Mouse (Mus musculus) limb, embryonic 15.5 days (tissue): ENCODE data around the gene Angptl8. TPM values are rescaled to one million over a fixed set of nuclear protein-coding genes. Genes with fewer than 3 reads are reported as not detected.
"Not testable (repeated sequence)": the region's sequence is repeated elsewhere in the genome, so short reads cannot be mapped to it uniquely, and the experiment has no call there.

ENCODE experiments used
- ATAC-seq: fragments of 200-750 bp; cut with Nextera tagmentation; 2 replicates; pipeline ENCODE4 v1.8.0; 2017; ENCODE audit warnings: low read depth, moderate TSS enrichment; ENCODE audit not compliant: insufficient number of reproducible peaks, low FRiP score, low TSS enrichment
- H3K27ac ChIP-seq: fragments of 300-500 bp; sonication (generic); 2 replicates; pipeline ENCODE4 v1.5.1; 2015; ENCODE audit warnings: moderate library complexity, mild to moderate bottlenecking, inconsistent platforms
- H3K27me3 ChIP-seq: fragments of 300-500 bp; sonication (generic); 2 replicates; pipeline ENCODE4 v1.6.1; 2015; ENCODE audit warnings: inconsistent platforms
- H3K36me3 ChIP-seq: fragments of 300-500 bp; sonication (generic); 2 replicates; pipeline ENCODE4 v1.6.1; 2015; ENCODE audit warnings: inconsistent platforms
- H3K4me1 ChIP-seq: fragments of 300-500 bp; sonication (generic); 2 replicates; pipeline ENCODE4 v1.6.1; 2015; ENCODE audit warnings: inconsistent platforms
- H3K4me2 ChIP-seq: fragments of 300-500 bp; sonication (generic); 2 replicates; pipeline ENCODE4 v1.6.1; 2015; ENCODE audit warnings: mild to moderate bottlenecking, inconsistent platforms
- H3K4me3 ChIP-seq: fragments of 300-500 bp; sonication (generic); 2 replicates; pipeline ENCODE4 v1.5.1; 2015; ENCODE audit warnings: mild to moderate bottlenecking, inconsistent platforms
- H3K9ac ChIP-seq: fragments of 300-500 bp; sonication (generic); 2 replicates; pipeline ENCODE4 v1.6.1; 2015; ENCODE audit warnings: inconsistent platforms
- H3K9me3 ChIP-seq: fragments of 300-500 bp; sonication (generic); 2 replicates; pipeline ENCODE4 v1.6.1; 2016; ENCODE audit warnings: inconsistent platforms
- WGBS: fragments of 180-500 bp; shearing (Covaris S2); methylation state at CpG from one replicate; pipeline ENCODE4 v1.1.7; 2015; 5-methylcytosine and 5-hydroxymethylcytosine counted together
- polyA plus RNA-seq: library from polyadenylated mRNA; unstranded; fragments of >200 nt; fragmentation: Nextera tagmentation; extraction: Ambion mirVana; gene quantifications from 2 replicates; pipeline ENCODE4 v1.2.1, GENCODE M21; 2015

Angptl8 gene
- polyA plus RNA-seq, result 0.64 and 0.70 TPM in 2 replicates

DNA sequence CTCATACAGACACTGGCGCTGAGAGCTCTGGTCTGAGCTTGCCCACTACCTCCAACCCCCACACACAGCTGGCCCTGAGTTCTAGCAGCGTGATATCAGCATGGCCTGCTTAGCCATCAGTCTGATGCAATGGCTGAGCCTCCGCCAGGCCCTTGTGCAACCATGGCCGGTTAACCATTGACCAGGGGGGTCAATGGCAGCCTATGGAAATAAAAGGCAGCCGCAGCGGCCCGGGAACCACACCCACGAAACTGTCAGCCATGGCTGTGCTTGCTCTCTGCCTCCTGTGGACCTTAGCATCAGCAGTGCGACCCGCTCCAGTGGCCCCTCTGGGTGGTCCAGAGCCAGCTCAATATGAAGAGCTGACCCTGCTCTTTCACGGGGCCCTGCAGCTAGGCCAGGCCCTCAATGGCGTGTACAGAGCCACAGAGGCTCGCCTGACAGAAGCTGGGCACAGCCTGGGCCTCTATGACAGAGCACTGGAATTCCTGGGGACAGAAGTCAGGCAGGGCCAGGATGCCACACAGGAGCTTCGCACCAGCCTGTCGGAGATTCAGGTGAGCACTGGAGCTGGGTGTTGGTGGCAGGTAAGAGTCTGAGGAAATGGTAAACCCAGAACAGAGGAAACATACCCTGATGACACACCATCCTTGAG is at the start of gene Angptl8:
Gene Angptl8, plus strand, starts transcription at position 253 of the 655 bp plus-strand sequence.
- Histone ChIP-seq H3K4me2 (no peak within 1 kb of the TSS), H3K9ac (no peak within 1 kb of the TSS), H3K27me3 (no peaks in the 10 kb centered on the region), H3K4me3 (no peak within 1 kb of the TSS), H3K9me3 (no peaks in the 10 kb centered on the region), H3K4me1 (peaks cover 4% of the 10 kb centered on the region; the same call in 1 of the 2 replicates), H3K27ac (no peak within 1 kb of the TSS), H3K36me3 (peaks cover 83% of the 10 kb centered on the region)
- ATAC-seq, result no peak
- WGBS, result 93% methylated on average over 15 of the region's 15 CpGs

DNA sequence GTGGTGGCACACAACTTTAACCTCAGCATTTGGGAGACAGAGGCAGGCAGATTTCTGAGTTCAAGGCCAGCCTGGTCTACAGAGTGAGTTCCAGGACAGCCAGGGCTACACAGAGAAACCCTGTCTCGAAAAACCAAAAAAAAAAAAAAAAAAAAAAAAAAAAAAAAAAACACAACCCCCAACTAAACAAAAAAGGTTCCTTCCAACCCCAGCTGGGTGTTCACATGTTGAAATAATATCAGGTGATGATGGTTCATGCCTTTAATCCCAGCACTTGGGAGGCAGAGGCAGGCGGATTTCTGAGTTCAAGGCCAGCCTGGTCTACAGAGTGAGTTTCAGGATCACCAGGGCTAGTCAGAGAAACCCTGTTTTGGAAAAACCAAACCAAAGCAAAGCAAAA is 49.0 kb upstream of the Angptl8 start:
- ATAC-seq, H3K27ac ChIP-seq, H3K9ac ChIP-seq, H3K4me2 ChIP-seq, H3K4me3 ChIP-seq, H3K9me3 ChIP-seq, H3K27me3 ChIP-seq: not testable (repeated sequence)
- Histone ChIP-seq H3K4me1 (peaks cover 26% of the 10 kb centered on the region), H3K36me3 (peaks cover 69% of the 10 kb centered on the region)
- WGBS, result 85% methylated on average over 2 of the region's 2 CpGs

DNA sequence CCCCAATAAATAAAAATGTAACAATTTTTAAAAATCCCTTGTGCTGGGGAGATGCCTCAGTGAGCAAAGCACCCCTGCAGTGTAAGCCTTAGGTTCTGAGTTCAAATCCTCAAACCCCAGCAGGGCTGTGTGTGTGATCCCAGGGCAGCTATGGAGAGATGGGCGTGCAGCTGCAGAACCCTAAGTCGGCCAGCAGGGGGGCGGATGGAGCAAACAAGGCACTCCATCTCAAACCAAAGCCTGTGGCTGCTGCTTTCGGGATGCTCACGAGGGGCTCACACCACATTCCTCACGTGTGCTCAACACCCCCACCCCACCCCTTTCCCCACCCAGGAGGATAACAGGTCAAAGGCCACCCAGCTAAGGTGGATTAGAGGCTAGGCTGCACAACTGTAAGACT is 48.4 kb upstream of the Angptl8 start:
- Histone ChIP-seq H3K27me3 (no peaks in the 10 kb centered on the region), H3K36me3 (peaks cover 69% of the 10 kb centered on the region), H3K4me1 (peaks cover 28% of the 10 kb centered on the region), H3K9ac (no peak overlapping the region), H3K9me3 (no peaks in the 10 kb centered on the region), H3K27ac (no peak overlapping the region; the same call in 1 of the 2 replicates), H3K4me3 (no peak overlapping the region), H3K4me2 (no peak overlapping the region)
- 12% methylated on average over 6 of the region's 6 CpGs for WGBS
- no peak for ATAC-seq

DNA sequence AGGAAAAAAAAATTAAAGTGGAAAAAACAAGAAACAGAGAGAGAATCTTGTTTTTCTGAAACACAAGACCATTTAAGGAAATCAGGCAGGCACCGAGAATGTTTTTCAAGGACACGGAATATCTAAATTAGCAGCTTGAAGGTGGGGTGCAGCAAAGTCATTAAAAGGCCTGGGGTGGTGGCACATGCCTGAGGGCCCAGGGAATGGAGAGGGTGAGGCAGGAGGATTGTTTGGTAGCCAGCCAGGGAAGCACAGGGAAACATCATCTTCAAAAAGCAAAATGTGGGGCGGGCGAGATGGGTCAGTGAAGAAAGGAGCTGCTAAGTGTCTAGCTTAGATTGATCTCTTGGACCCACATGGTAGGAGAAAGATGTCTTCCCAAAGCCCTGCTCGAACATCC is 47.7 kb upstream of the Angptl8 start:
- Histone ChIP-seq H3K4me2 (no peak overlapping the region), H3K4me1 (peaks cover 28% of the 10 kb centered on the region), H3K27ac (no peak overlapping the region), H3K4me3 (no peak overlapping the region), H3K9ac (no peak overlapping the region), H3K9me3 (no peaks in the 10 kb centered on the region), H3K27me3 (no peaks in the 10 kb centered on the region), H3K36me3 (peaks cover 64% of the 10 kb centered on the region)
- WGBS, result 54% methylated on average over 5 of the region's 5 CpGs
- ATAC-seq, result no peak

DNA sequence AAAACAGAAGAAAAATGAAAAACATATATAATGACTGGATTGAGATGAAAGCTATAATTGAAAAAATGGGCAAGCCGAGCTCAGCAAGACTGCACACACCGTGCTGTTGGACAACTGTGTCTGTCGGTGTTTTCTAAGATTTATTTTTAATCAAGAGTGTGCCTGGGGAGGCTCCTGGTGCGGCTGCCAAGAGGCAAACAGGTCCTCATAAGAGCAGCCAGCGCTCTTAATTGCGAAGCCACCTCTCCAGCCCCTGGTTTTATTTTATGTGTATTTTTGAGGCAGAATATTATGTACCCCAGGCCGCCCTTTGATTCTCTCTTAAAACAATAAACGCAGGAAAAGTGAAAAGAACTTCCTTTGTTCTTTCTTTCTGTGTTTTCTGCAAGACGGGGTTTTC is 47.1 kb upstream of the Angptl8 start:
- Histone ChIP-seq H3K36me3 (peaks cover 70% of the 10 kb centered on the region), H3K27ac (no peak overlapping the region), H3K9ac (no peak overlapping the region), H3K4me3 (no peak overlapping the region), H3K4me1 (peaks cover 33% of the 10 kb centered on the region), H3K27me3 (no peaks in the 10 kb centered on the region), H3K4me2 (no peak overlapping the region), H3K9me3 (no peaks in the 10 kb centered on the region)
- 42% methylated on average over 9 of the region's 9 CpGs for WGBS
- no peak for ATAC-seq

DNA sequence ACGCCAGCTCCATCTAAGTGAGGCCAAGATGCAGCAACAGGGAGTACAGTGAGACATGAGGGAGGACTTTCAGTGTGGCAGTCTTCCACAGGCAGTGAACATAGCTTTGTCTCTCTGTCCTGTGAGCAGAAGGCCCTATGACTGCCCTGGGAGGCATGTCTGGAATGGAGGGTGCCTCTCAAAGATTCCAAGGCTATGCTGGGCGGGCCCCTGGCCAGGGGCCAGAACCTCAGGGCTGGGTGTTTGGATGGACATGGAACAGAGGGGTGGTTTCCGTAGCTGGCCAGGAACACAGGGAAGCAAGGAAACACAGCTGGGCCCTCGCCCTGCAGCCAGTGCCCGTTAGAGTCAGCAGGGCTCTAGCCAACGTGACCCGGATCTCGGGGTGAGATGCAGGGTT is 43.4 kb upstream of the Angptl8 start:
- 70% methylated on average over 8 of the region's 8 CpGs for WGBS
- H3K4me1 ChIP-seq, result peaks cover 52% of the 10 kb centered on the region
- no peak overlapping the region for H3K27ac ChIP-seq
- H3K27me3 ChIP-seq, result no peaks in the 10 kb centered on the region
- no peak overlapping the region for H3K9ac ChIP-seq
- H3K4me3 ChIP-seq, result no peak overlapping the region
- peaks cover 76% of the 10 kb centered on the region for H3K36me3 ChIP-seq
- H3K4me2 ChIP-seq, result no peak overlapping the region
- H3K9me3 ChIP-seq, result no peaks in the 10 kb centered on the region
- ATAC-seq, result no peak

DNA sequence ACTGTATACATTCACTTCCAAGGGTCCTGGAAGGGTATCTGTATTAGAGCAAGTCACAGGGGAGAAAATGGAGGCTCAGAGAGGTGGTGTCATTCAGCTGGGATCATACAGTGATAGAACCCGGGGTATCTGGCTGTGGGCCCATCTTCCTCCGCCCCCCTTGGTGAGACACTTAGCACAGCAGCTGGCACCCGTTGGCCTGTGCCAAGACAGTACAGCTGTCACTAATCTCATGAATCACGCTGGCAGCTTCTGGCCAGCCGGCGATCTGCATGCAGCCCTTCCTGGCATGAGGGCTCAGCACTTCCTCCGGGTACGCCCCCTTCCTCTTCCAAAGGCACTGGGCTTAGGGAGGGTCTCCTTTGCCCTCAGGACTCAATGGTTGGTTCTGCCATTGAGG is 42.7 kb upstream of the Angptl8 start:
- Histone ChIP-seq H3K27ac (no peak overlapping the region), H3K9me3 (no peaks in the 10 kb centered on the region), H3K4me1 (peaks cover 51% of the 10 kb centered on the region), H3K4me3 (no peak overlapping the region), H3K36me3 (peaks cover 74% of the 10 kb centered on the region), H3K4me2 (peak overlapping the region; percentile 4; the same call in 1 of the 2 replicates), H3K9ac (no peak overlapping the region), H3K27me3 (no peaks in the 10 kb centered on the region)
- WGBS, result 44% methylated on average over 8 of the region's 8 CpGs
- no peak for ATAC-seq

DNA sequence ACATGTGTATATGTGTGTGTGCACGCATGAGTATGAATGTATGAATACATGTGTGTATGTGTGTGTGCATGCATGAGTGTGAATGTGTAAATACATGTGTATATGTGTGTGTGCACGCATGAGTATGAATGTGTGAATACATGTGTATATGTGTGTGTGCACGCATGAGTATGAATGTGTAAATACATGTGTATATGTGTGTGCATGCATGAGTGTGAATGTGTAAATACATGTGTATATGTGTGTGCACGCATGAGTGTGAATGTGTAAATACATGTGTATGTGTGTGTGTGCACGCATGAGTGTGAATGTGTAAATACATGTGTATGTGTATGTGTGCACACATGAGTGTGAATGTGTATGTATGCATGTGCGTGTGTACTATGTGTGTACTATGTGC is 41.8 kb upstream of the Angptl8 start:
- peaks cover 45% of the 10 kb centered on the region for H3K4me1 ChIP-seq
- H3K27me3 ChIP-seq, H3K4me2 ChIP-seq, H3K4me3 ChIP-seq, H3K9ac ChIP-seq, H3K27ac ChIP-seq, ATAC-seq, H3K9me3 ChIP-seq: not testable (repeated sequence)
- H3K36me3 ChIP-seq, result peaks cover 66% of the 10 kb centered on the region
- 97% methylated on average over 6 of the region's 6 CpGs for WGBS

DNA sequence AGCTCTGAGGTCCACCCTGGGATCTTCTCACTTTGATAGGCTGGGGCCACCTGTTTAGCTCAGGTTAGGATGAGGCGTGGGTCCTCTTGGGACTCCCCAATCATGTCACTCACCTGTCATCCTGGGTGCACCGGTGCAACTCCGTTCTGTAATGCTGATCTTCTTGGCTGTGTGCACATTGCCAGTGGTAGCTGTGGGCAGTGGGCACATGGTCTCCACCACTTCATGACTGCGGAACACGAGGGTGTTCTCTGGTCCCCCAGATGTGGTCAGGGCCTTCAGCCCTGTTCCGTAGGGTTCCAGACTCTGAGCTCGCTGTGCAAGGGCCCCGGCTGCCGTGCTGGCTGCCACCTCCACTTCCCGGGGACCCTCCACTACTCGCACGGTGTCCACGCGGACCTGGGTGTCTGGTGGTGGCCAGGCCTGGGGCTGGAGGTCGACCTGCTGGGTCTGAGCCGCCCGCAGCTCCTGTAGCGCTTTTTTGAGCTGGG is 40.9 kb upstream of the Angptl8 start:
- Histone ChIP-seq H3K27ac (no peak overlapping the region), H3K36me3 (peaks cover 57% of the 10 kb centered on the region), H3K4me3 (no peak overlapping the region), H3K4me2 (no peak overlapping the region), H3K9ac (no peak overlapping the region), H3K9me3 (no peaks in the 10 kb centered on the region), H3K4me1 (peaks cover 51% of the 10 kb centered on the region), H3K27me3 (no peaks in the 10 kb centered on the region)
- ATAC-seq, result no peak
- WGBS, result 95% methylated on average over 18 of the region's 18 CpGs

DNA sequence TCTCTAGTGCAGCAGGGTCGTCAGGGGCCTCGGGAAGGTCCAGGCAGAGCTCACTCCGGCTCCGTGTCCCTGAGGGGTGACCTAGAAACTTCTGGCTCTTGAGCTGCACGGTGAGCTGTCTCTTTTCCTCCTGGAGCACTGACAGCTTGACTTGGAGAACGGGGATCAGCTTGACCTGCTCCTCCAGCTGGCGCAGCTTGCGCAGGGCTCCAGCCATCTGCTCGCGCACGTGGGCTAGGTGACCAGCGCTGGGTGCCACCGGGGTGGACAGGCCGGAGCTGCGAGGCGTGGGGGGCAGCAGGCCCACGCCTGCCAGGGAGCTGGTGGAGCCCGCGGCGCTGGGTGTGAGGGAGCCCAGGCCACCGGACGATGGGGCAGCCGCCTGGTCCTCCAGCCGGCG is 40.4 kb upstream of the Angptl8 start:
- H3K4me3 ChIP-seq, result no peak overlapping the region
- H3K9ac ChIP-seq, result no peak overlapping the region
- no peaks in the 10 kb centered on the region for H3K27me3 ChIP-seq
- H3K9me3 ChIP-seq, result no peaks in the 10 kb centered on the region
- no peak overlapping the region for H3K4me2 ChIP-seq
- no peak overlapping the region for H3K27ac ChIP-seq
- 95% methylated on average over 25 of the region's 25 CpGs for WGBS
- ATAC-seq, result no peak
- peaks cover 52% of the 10 kb centered on the region for H3K36me3 ChIP-seq
- peaks cover 51% of the 10 kb centered on the region for H3K4me1 ChIP-seq

DNA sequence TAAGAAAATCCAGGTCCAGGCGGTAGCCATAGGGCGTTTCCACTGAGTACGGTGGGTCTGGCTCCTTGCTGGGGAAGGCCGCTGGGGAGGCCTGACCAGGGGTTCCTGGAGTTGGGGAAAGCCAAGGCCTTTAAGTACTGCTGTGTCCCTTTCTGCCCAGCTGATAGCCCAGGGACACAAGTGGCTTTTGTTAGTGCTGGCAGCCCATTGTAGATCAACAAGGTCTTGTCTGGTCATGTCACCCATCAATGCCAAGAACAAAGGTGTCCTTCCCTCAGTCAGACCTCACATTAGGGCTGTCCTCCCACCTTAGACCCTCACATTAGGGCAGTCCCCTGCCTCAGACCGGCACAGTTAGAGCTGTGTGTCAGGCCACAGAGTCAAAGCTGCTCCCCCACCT is 39.7 kb upstream of the Angptl8 start:
- H3K9me3 ChIP-seq, result no peaks in the 10 kb centered on the region
- H3K4me3 ChIP-seq, result no peak overlapping the region
- peaks cover 46% of the 10 kb centered on the region for H3K36me3 ChIP-seq
- H3K27me3 ChIP-seq, result no peaks in the 10 kb centered on the region
- H3K4me1 ChIP-seq, result peaks cover 51% of the 10 kb centered on the region
- no peak for ATAC-seq
- no peak overlapping the region; the same call in 1 of the 2 replicates for H3K27ac ChIP-seq
- H3K4me2 ChIP-seq, result no peak overlapping the region
- 72% methylated on average over 5 of the region's 5 CpGs for WGBS
- H3K9ac ChIP-seq, result no peak overlapping the region

DNA sequence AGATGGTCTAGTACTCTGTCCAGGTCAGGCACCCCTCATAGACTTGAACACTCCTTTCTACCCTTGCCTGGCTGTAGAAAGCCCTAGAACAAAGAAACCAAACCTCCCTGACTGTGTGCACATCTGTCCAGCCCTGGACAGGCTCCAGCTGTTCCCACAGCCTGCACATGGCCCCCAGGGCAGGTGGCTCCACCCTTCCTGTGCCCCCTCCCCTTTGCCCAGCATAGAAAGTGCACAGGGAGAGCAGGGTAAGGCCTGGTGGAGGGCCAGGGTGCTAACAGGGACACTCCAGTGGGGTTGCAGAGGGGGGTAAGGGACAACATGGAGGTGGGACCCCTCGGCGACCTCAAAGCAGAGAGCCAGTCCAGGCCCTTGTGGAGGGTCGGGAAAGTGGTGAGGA is 39.1 kb upstream of the Angptl8 start:
- H3K36me3 ChIP-seq, result peaks cover 46% of the 10 kb centered on the region
- H3K27me3 ChIP-seq, result no peaks in the 10 kb centered on the region
- H3K4me2 ChIP-seq, result peak overlapping the region; percentile 79
- no peak for ATAC-seq
- WGBS, result 37% methylated on average over 3 of the region's 3 CpGs
- peak overlapping the region; percentile 27; the same call in 1 of the 2 replicates for H3K9ac ChIP-seq
- no peaks in the 10 kb centered on the region for H3K9me3 ChIP-seq
- peaks cover 51% of the 10 kb centered on the region for H3K4me1 ChIP-seq
- H3K27ac ChIP-seq, result peak overlapping the region; percentile 97
- peak overlapping the region; percentile 85 for H3K4me3 ChIP-seq
